Mouse (Mus musculus): Measurements from ENCODE around the gene Napa. TPM values are rescaled to one million over a fixed set of nuclear protein-coding genes. Genes with fewer than 3 reads are reported as not detected.
A peak's percentile ranks its signal among the peaks of the same experiment; 100 is the strongest.

Gene Napa
- 105 and 107 TPM in 2 replicates for polyA plus RNA-seq (2011; ENCODE audit: insufficient read depth, insufficient read length, low read depth, missing spikeins)

DNA sequence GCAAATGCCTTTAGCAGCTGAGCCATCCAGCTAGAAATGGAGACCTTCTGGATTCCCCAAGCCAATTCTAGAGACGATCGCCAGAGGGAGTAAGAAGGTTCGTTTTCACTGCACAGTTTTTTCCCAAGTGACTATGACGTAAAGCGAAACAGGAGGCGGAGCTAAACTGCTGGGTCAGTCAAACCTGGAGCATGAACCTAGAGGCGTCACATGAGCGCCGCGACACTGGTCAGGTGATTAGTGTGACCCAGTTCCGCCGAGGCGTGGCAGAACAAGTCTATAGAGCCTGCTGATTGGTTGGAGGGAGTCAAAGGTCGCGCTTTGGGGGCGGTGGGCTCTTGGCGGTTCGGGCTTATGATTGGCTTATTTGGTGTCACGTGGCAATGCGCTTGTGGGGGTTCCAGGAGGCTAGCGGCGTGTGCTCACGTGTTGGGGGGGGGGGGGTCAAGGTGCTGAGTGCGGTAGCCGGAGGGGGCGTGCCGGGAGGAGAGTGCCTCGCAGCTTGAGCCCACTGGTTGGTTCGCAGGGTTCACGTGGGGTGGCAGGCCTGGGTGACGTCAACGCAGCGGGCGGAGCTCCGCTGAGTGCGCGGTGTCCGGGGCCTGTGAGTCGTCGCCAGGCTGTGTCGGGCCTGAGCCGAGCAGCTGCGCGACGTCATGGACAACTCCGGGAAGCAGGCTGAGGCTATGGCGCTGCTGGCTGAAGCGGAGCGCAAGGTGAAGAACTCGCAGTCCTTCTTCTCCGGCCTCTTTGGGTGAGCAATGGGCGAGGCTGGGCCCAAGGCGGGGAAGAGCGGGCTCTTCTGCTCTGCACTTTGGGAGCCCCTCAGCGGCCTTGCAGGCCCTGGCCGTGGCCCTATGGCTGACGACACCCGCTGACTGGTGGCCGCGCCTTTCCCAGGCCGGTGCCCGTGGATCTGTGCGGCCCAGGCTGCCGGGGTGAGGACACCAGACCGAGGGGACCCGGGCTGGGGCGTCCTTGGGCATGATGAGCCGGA, at the start of gene Napa:
Napa (plus strand) TSS at position 438 of the 997 bp plus-strand sequence.
- H3K27ac ChIP-seq (ENCODE audit: insufficient read depth, low read length), result no peak within 1 kb of the TSS; the same call in 1 of the 2 replicates
- peak within 1 kb of the TSS; percentile 98 for H3K4me3 ChIP-seq (ENCODE audit: low read depth, low read length)
- H3K9me3 ChIP-seq (replicated peaks; ENCODE audit: control insufficient read depth, insufficient read depth, low read length, poor library complexity, severe bottlenecking), result no peaks in the 10 kb centered on the region
- H3K27me3 ChIP-seq (ENCODE audit: control insufficient read depth, insufficient read depth, low read length, poor library complexity, severe bottlenecking), result no peaks in the 10 kb centered on the region
- no peaks in the 10 kb centered on the region for H3K36me3 ChIP-seq (ENCODE audit: control insufficient read depth, insufficient read depth, low read length, poor library complexity, severe bottlenecking)
- H3K4me1 ChIP-seq (ENCODE audit: control insufficient read depth, insufficient read depth, low read length), result peaks cover 2% of the 10 kb centered on the region
- H3K9ac ChIP-seq (ENCODE audit: low read depth, poor library complexity, severe bottlenecking), result peak within 1 kb of the TSS; percentile 88
- TF ChIP-seq POLR2A (IDR thresholded peaks at IDR 0.05; ENCODE audit: insufficient read depth, low read length) (peak; percentile 99), CTCF (IDR thresholded peaks at IDR 0.05; ENCODE audit: low read depth, low read length) (no peak), EP300 (IDR thresholded peaks at IDR 0.05; ENCODE audit: insufficient read depth, low read depth, low read length) (peak; percentile 33; the same call in 1 of the 2 replicates)

DNA sequence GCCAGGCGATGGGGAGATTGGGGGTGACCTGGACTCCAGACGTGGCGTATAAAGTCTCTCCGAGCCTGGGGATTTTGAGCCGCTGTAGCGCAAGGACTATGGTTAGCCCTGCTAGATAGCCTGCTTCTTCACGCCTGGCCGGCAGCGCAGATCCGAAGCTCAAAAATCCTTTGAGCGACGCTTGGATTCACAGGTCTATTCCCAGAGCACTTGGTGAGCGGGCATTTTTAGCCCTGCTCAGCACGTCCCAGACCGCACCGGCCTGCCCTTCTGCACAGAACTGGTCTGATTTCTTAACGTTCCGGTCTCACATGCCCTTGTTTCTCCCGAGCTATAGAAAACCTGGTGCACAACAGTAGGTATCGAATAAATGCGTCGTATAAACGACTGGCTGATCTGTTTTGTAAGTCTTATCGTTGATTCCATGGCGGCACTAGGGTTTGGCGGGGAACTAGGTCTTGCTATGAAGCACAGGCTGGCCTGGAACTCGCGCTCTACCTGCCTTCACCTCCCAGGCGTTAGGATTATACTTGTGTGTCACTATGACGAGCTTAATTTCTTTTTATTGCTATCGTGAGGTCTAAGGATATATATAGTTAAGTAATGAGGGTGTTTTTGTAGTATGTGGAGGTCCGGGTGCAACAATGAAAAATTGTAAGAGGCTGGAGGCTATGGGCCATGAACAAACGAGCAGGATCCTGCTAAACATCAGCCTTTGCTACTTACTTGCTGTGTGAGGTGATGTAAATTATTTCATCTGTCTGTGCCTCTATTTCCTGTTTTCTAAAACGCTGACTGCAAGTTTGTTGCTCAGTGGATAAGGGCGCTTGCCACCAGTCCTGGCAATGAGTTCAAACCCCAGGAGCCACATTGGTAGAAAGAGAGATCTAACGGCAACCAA, 49.3 kb upstream of the Napa start:
- H3K27ac ChIP-seq (ENCODE audit: insufficient read depth, low read length), result no peak overlapping the region
- no peaks in the 10 kb centered on the region for H3K27me3 ChIP-seq (ENCODE audit: control insufficient read depth, insufficient read depth, low read length, poor library complexity, severe bottlenecking)
- H3K4me1 ChIP-seq (ENCODE audit: control insufficient read depth, insufficient read depth, low read length), result no peaks in the 10 kb centered on the region
- TF ChIP-seq EP300 (IDR thresholded peaks at IDR 0.05; ENCODE audit: insufficient read depth, low read depth, low read length) (no peak), CTCF (IDR thresholded peaks at IDR 0.05; ENCODE audit: low read depth, low read length) (no peak), POLR2A (IDR thresholded peaks at IDR 0.05; ENCODE audit: insufficient read depth, low read length) (no peak)
- peak overlapping the region; percentile 66 for H3K9ac ChIP-seq (ENCODE audit: low read depth, poor library complexity, severe bottlenecking)
- H3K9me3 ChIP-seq (replicated peaks; ENCODE audit: control insufficient read depth, insufficient read depth, low read length, poor library complexity, severe bottlenecking), result no peaks in the 10 kb centered on the region
- no peaks in the 10 kb centered on the region for H3K36me3 ChIP-seq (ENCODE audit: control insufficient read depth, insufficient read depth, low read length, poor library complexity, severe bottlenecking)
- H3K4me3 ChIP-seq (ENCODE audit: low read depth, low read length), result peak overlapping the region; percentile 98

DNA sequence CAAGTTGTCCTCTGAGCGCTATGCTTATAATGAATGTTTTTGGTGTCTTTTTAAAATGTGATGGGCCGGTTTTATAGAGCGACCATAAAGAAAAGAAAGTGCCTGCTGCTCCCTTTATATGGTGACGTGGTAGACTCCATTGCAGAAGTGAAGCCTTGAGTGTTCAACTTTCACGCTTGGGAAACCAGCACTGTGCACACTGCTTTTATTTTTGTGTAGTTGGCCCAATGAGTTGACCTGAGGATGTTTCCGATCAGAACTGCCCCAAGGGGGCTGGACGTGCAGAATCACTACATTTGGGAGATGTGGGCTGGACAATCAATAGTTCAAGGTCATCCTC, 48.7 kb upstream of the Napa start:
- no peak for TF ChIP-seq POLR2A (IDR thresholded peaks at IDR 0.05; ENCODE audit: insufficient read depth, low read length)
- no peak for TF ChIP-seq CTCF (IDR thresholded peaks at IDR 0.05; ENCODE audit: low read depth, low read length)
- no peak for TF ChIP-seq EP300 (IDR thresholded peaks at IDR 0.05; ENCODE audit: insufficient read depth, low read depth, low read length)
- no peak overlapping the region for H3K27ac ChIP-seq (ENCODE audit: insufficient read depth, low read length)
- no peaks in the 10 kb centered on the region for H3K4me1 ChIP-seq (ENCODE audit: control insufficient read depth, insufficient read depth, low read length)
- H3K36me3 ChIP-seq (ENCODE audit: control insufficient read depth, insufficient read depth, low read length, poor library complexity, severe bottlenecking), result no peaks in the 10 kb centered on the region
- no peaks in the 10 kb centered on the region for H3K9me3 ChIP-seq (replicated peaks; ENCODE audit: control insufficient read depth, insufficient read depth, low read length, poor library complexity, severe bottlenecking)
- H3K4me3 ChIP-seq (ENCODE audit: low read depth, low read length), result no peak overlapping the region
- peak overlapping the region; percentile 66; the same call in 1 of the 2 replicates for H3K9ac ChIP-seq (ENCODE audit: low read depth, poor library complexity, severe bottlenecking)
- no peaks in the 10 kb centered on the region for H3K27me3 ChIP-seq (ENCODE audit: control insufficient read depth, insufficient read depth, low read length, poor library complexity, severe bottlenecking)

GRCm38 (mm10) chr7:16050600-16050999, 47.7 kb upstream of the Napa start:
- Histone ChIP-seq H3K27ac (ENCODE audit: insufficient read depth, low read length) (no peak overlapping the region), H3K9ac (ENCODE audit: low read depth, poor library complexity, severe bottlenecking) (no peak overlapping the region), H3K27me3 (ENCODE audit: control insufficient read depth, insufficient read depth, low read length, poor library complexity, severe bottlenecking) (no peaks in the 10 kb centered on the region), H3K4me3 (ENCODE audit: low read depth, low read length) (no peak overlapping the region), H3K4me1 (ENCODE audit: control insufficient read depth, insufficient read depth, low read length) (no peaks in the 10 kb centered on the region), H3K9me3 (replicated peaks; ENCODE audit: control insufficient read depth, insufficient read depth, low read length, poor library complexity, severe bottlenecking) (no peaks in the 10 kb centered on the region), H3K36me3 (ENCODE audit: control insufficient read depth, insufficient read depth, low read length, poor library complexity, severe bottlenecking) (no peaks in the 10 kb centered on the region)
- TF ChIP-seq CTCF (IDR thresholded peaks at IDR 0.05; ENCODE audit: low read depth, low read length) (no peak), EP300 (IDR thresholded peaks at IDR 0.05; ENCODE audit: insufficient read depth, low read depth, low read length) (no peak)

GRCm38 (mm10) chr7:16051883-16052595, 46.2 kb upstream of the Napa start:
- Histone ChIP-seq H3K9me3 (replicated peaks; ENCODE audit: control insufficient read depth, insufficient read depth, low read length, poor library complexity, severe bottlenecking) (no peaks in the 10 kb centered on the region), H3K27ac (ENCODE audit: insufficient read depth, low read length) (peak overlapping the region; percentile 47; the same call in 1 of the 2 replicates), H3K4me1 (ENCODE audit: control insufficient read depth, insufficient read depth, low read length) (no peaks in the 10 kb centered on the region), H3K27me3 (ENCODE audit: control insufficient read depth, insufficient read depth, low read length, poor library complexity, severe bottlenecking) (no peaks in the 10 kb centered on the region), H3K4me3 (ENCODE audit: low read depth, low read length) (peak overlapping the region; percentile 95), H3K9ac (ENCODE audit: low read depth, poor library complexity, severe bottlenecking) (peak overlapping the region; percentile 76), H3K36me3 (ENCODE audit: control insufficient read depth, insufficient read depth, low read length, poor library complexity, severe bottlenecking) (no peaks in the 10 kb centered on the region)
- TF ChIP-seq POLR2A (IDR thresholded peaks at IDR 0.05; ENCODE audit: insufficient read depth, low read length) (no peak), EP300 (IDR thresholded peaks at IDR 0.05; ENCODE audit: insufficient read depth, low read depth, low read length) (no peak), CTCF (IDR thresholded peaks at IDR 0.05; ENCODE audit: low read depth, low read length) (peak; percentile 85)

Data from ES-Bruce4 (cell line).